Mouse (Mus musculus) liver, adult 2 months (tissue): ENCODE data around the gene Sik1. TPM values are rescaled to one million over a fixed set of nuclear protein-coding genes. Genes with fewer than 3 reads are reported as not detected.

ENCODE experiments used
- DNase-seq: peaks from one replicate; pipeline ENCODE4 v3.0.0-alpha.2; 2011; ENCODE audit warnings: low read depth, low spot score; ENCODE audit errors: extremely low read depth
- H3K27ac ChIP-seq: fragments of 200-500 bp; replicated peaks from 2 replicates; pipeline ENCODE4 v1.5.1; 2012; ENCODE audit warnings: low read depth, mild to moderate bottlenecking, control low read depth, inconsistent platforms, low read length; ENCODE audit not compliant: insufficient read depth
- H3K27me3 ChIP-seq: fragments of 200-500 bp; 2 replicates; pipeline ENCODE4 v1.6.1; 2012; ENCODE audit warnings: mild to moderate bottlenecking, moderate library complexity, low read length, inconsistent platforms; ENCODE audit not compliant: control insufficient read depth, insufficient read depth
- H3K36me3 ChIP-seq: fragments of 200-500 bp; 2 replicates; pipeline ENCODE4 v1.6.1; 2012; ENCODE audit warnings: low read length, inconsistent platforms; ENCODE audit not compliant: control insufficient read depth, insufficient read depth
- H3K4me1 ChIP-seq: fragments of 200-500 bp; 2 replicates; pipeline ENCODE4 v1.6.1; 2011; ENCODE audit warnings: low read length; ENCODE audit not compliant: control insufficient read depth, insufficient read depth
- H3K4me3 ChIP-seq: fragments of 200-500 bp; 2 replicates; pipeline ENCODE4 v1.5.1; 2011; ENCODE audit warnings: low read depth, mild to moderate bottlenecking, control low read depth, low read length, moderate library complexity; ENCODE audit not compliant: insufficient read depth
- H3K79me2 ChIP-seq: fragments of 200-500 bp; 2 replicates; pipeline ENCODE4 v1.6.1; 2012; ENCODE audit warnings: inconsistent platforms, mild to moderate bottlenecking, low read length, moderate library complexity; ENCODE audit not compliant: control insufficient read depth, insufficient read depth
- H3K9ac ChIP-seq: fragments of 200-500 bp; 2 replicates; pipeline ENCODE4 v1.6.1; 2012; ENCODE audit warnings: low read depth, mild to moderate bottlenecking, control low read depth, inconsistent platforms, low read length
- CTCF ChIP-seq: fragments of 200-500 bp; IDR thresholded peaks from 2 replicates; pipeline ENCODE4 v1.5.1; 2011; ENCODE audit warnings: low read depth, low read length, control low read depth
- POLR2A ChIP-seq: fragments of 200-500 bp; IDR thresholded peaks from 2 replicates; pipeline ENCODE4 v1.6.1; 2011; ENCODE audit warnings: low read length, control low read depth; ENCODE audit not compliant: insufficient read depth; ENCODE audit errors: extremely low read depth
- WGBS: fragments of 180-500 bp; shearing (Covaris S2); methylation state at CpG from one replicate; pipeline ENCODE4 v1.1.7; 2018; 5-methylcytosine and 5-hydroxymethylcytosine counted together
- polyA plus RNA-seq: library from polyadenylated mRNA; depleted of rRNA; stranded (reverse); fragments of >200 nt; gene quantifications from 2 replicates; pipeline ENCODE4 v1.2.3, GENCODE M21; 2012
- total RNA-seq: library from RNA; depleted of rRNA; stranded (reverse); fragments of >200 nt; gene quantifications from 2 replicates; pipeline ENCODE4 v1.2.3, GENCODE M21; 2014

Gene Sik1
- total and polyA plus RNA-seq, 2 experiments, result 2.7 to 8.0 TPM

DNA sequence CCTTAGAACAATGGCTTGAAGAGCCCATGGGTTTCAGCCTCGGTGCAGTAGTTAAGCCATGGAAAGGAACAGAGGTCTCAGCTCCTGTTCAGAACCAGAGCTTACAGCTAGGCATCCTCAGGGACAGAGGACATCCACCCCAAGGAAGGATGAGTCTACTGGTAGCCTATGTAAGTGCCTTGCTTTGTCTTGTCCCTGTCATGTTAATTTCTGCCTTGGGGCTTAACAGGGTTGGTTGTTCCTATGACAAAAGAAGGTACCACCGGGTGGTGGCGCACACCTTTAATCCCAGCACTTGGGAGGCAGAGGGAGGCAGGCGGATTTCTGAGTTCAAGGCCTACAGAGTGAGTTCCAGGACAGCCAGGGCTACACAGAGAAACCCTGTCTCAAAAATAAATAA lies 44.3 kb downstream of the Sik1 start:
- DNase-seq, result no peak
- H3K4me1 ChIP-seq, result no peaks in the 10 kb centered on the region
- 81% methylated on average over 4 of the region's 4 CpGs for whole genome bisulfite sequencing
- H3K27me3 ChIP-seq, result no peaks in the 10 kb centered on the region
- H3K79me2 ChIP-seq, result no peaks in the 10 kb centered on the region
- no peak overlapping the region for H3K4me3 ChIP-seq
- no peak overlapping the region for H3K27ac ChIP-seq
- H3K9ac ChIP-seq, result no peak overlapping the region
- TF ChIP-seq POLR2A (no peak), CTCF (no peak)
- no peaks in the 10 kb centered on the region for H3K36me3 ChIP-seq

DNA sequence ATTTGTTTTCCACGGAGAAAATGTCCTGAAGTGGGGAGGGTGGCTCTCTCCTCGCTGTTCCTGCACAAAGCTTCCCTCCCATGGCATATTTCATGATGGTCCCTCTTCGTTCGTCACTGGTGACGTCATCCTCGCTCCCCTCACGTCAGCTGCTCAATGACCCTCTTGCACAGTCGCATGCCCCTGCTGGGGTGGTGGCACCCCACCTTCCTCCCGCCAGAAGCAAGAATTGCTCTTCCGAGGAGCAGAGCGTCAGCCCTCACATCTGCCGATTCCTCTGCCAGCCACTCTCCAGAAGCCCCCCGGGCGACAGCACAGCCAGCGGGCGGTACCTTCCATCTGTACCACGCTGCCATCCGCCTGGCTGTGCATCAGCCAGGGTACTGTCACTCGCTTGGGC lies 45.7 kb downstream of the Sik1 start:
- no peaks in the 10 kb centered on the region for H3K79me2 ChIP-seq
- H3K9ac ChIP-seq, result no peak overlapping the region
- H3K4me3 ChIP-seq, result no peak overlapping the region
- H3K27me3 ChIP-seq, result no peaks in the 10 kb centered on the region
- no peak overlapping the region for H3K27ac ChIP-seq
- no peak for DNase-seq
- 87% methylated on average over 19 of the region's 19 CpGs for WGBS
- H3K36me3 ChIP-seq, result no peaks in the 10 kb centered on the region
- no peak for TF ChIP-seq POLR2A
- no peak for TF ChIP-seq CTCF
- no peaks in the 10 kb centered on the region for H3K4me1 ChIP-seq

DNA sequence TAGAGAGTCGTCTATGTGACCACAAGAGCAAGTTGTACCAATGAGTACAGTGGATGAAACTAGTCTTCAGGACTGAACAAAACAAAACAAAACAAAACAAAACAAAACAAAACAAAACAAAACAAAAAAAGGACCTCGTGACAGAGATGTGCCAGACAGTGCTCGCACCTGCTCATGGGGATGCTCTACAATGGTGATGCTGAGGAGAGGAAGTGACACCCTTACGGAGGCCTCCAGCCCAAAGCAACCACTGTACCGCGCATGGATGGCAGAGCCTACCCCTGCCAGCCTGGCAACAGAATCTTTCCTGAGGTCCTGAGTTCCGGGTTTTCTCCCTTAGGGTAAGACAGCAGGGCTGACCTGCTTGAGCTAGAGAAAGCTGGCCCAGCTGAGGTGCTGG lies 46.5 kb downstream of the Sik1 start:
- no peak for TF ChIP-seq CTCF
- no peak for TF ChIP-seq POLR2A
- WGBS, result 91% methylated on average over 7 of the region's 7 CpGs
- no peaks in the 10 kb centered on the region for H3K27me3 ChIP-seq

DNA sequence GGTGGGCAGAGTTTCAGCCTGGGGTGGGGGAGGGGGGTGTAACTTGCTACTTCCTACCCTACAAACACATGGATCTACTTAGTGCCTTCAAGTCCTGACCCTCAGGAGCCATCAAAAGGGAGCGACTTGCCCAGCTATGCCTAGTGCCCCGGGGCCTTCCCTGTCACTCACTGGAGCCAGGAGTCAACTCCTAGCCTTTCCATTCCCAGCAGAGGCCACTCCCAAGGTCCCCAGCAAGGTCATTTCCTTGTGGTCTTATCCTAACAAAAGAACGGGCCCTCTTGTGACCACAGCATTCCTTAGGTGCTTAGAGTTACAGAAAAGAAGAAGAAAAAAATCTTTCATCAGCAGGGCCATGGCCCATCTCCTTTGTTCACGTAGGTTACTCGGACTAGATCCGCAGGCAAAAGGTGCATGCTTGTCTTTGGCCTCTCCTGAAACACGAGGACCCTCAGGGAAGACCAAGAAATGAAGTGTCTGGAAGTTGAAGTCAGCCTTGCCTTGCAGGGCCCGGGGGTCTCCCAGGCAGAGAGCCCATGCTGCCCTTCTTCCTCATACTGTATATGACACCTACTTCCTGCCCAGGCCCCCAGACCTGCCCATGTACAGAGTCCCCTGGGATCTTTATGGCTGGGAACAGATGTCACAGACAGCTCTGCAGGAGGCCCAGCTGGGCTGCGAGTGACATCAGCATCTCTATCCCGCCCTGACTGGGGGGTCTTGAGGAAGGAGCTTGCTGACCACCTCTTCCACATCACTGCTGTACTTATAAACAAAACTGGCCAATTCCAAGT lies 47.3 kb downstream of the Sik1 start:
- no peak for DNase-seq
- no peak overlapping the region for H3K27ac ChIP-seq
- no peak for TF ChIP-seq POLR2A
- TF ChIP-seq CTCF, result no peak
- no peak overlapping the region for H3K9ac ChIP-seq
- no peaks in the 10 kb centered on the region for H3K79me2 ChIP-seq
- no peaks in the 10 kb centered on the region for H3K27me3 ChIP-seq
- 73% methylated on average over 10 of the region's 10 CpGs for WGBS
- no peak overlapping the region for H3K4me3 ChIP-seq
- H3K4me1 ChIP-seq, result no peaks in the 10 kb centered on the region
- no peaks in the 10 kb centered on the region for H3K36me3 ChIP-seq

More for the DNA sequence above, 46.5 kb downstream of the Sik1 start:
- Histone ChIP-seq H3K79me2 (no peaks in the 10 kb centered on the region), H3K9ac (no peak overlapping the region), H3K36me3 (no peaks in the 10 kb centered on the region), H3K4me3 (no peak overlapping the region), H3K4me1 (no peaks in the 10 kb centered on the region), H3K27ac (no peak overlapping the region)
- no peak for DNase-seq

DNA sequence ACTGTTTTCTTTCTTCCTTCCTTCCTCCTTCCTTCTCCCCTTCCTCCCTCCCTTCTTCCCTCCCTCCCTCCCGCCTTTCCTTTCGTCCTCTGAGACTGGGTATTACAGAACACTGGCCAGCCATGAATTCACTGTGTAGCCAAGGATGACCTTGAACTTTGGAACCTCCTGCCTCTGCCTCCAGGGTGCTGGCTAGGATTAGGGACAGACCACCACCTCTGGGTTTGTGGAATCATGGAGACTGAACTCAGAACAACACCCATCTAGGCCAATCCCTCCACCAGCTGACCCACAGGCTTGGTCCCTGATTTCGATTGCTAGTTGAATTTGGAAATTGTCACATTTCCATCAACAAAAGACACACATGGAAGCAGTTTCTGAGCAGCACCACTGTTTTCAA lies 49.1 kb downstream of the Sik1 start:
- H3K27me3 ChIP-seq, result no peaks in the 10 kb centered on the region
- no peak overlapping the region for H3K9ac ChIP-seq
- TF ChIP-seq CTCF (no peak), POLR2A (no peak)
- H3K27ac ChIP-seq, result no peak overlapping the region
- DNase-seq, result no peak
- no peaks in the 10 kb centered on the region for H3K4me1 ChIP-seq
- no peak overlapping the region for H3K4me3 ChIP-seq
- H3K79me2 ChIP-seq, result no peaks in the 10 kb centered on the region
- 67% methylated on average over 3 of the region's 3 CpGs for WGBS
- H3K36me3 ChIP-seq, result no peaks in the 10 kb centered on the region

DNA sequence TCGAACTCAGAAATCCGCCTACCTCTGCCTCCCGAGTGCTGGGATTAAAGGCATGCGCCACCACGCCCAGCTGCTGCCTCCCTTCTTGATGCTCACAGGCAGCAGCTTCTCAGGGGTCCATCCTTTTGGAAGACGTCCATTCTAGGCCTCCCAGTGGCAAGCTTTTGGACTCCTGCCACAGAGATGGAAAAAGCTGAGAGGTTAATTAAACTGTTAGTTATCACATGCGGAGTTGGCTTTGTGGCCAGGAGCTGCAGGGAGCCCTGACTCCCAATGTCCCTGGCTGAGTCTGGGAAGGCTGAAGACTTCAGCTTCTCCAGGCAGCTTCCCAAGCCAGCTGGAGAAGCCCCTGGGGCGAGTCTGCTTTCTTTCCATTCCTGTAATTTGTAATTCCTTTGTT lies 49.6 kb downstream of the Sik1 start:
- H3K36me3 ChIP-seq, result no peaks in the 10 kb centered on the region
- no peak overlapping the region for H3K27ac ChIP-seq
- no peaks in the 10 kb centered on the region for H3K27me3 ChIP-seq
- H3K79me2 ChIP-seq, result no peaks in the 10 kb centered on the region
- H3K4me1 ChIP-seq, result no peaks in the 10 kb centered on the region
- 84% methylated on average over 8 of the region's 8 CpGs for WGBS
- no peak for TF ChIP-seq POLR2A
- TF ChIP-seq CTCF, result no peak
- H3K4me3 ChIP-seq, result no peak overlapping the region
- no peak overlapping the region for H3K9ac ChIP-seq
- no peak for DNase-seq
